Mouse (Mus musculus) hindbrain, embryonic 11.5 days (tissue): ENCODE measurements around the gene Mpdu1. TPM values are rescaled to one million over a fixed set of nuclear protein-coding genes. Genes with fewer than 3 reads are reported as not detected.
"Not testable (repeated sequence)": the region's sequence is repeated elsewhere in the genome, so short reads cannot be mapped to it uniquely, and the experiment has no call there.

Experiments used
- ATAC-seq: fragments of 200-750 bp; cut with Nextera tagmentation; 2 replicates; pipeline ENCODE4 v1.8.0; 2017; ENCODE audit warnings: mild to moderate bottlenecking, moderate TSS enrichment, moderate library complexity; ENCODE audit not compliant: low FRiP score
- DNase-seq: peaks from one replicate; pipeline ENCODE4 v3.0.0-alpha.2; 2015; ENCODE audit warnings: low spot score
- H3K27ac ChIP-seq: fragments of 300-500 bp; sonication (generic); 2 replicates; pipeline ENCODE4 v1.5.1; 2014; ENCODE audit warnings: mild to moderate bottlenecking, low read depth, low read length
- H3K27me3 ChIP-seq: fragments of 300-500 bp; sonication (generic); 2 replicates; pipeline ENCODE4 v1.6.1; 2014; ENCODE audit warnings: mild to moderate bottlenecking, low read length, moderate library complexity, mixed read lengths; ENCODE audit not compliant: control insufficient read depth, insufficient read depth
- H3K36me3 ChIP-seq: fragments of 300-500 bp; sonication (generic); 2 replicates; pipeline ENCODE4 v1.6.1; 2014; ENCODE audit warnings: mild to moderate bottlenecking, low read length, moderate library complexity, mixed read lengths; ENCODE audit not compliant: control insufficient read depth, insufficient read depth
- H3K4me1 ChIP-seq: fragments of 300-500 bp; sonication (generic); replicated peaks from 2 replicates; pipeline ENCODE4 v1.6.1; 2014; ENCODE audit warnings: low read length, mixed read lengths; ENCODE audit not compliant: control insufficient read depth, insufficient read depth
- H3K4me2 ChIP-seq: fragments of 300-500 bp; sonication (generic); replicated peaks from 2 replicates; pipeline ENCODE4 v1.6.1; 2014; ENCODE audit warnings: mild to moderate bottlenecking, low read depth, low read length
- H3K4me3 ChIP-seq: fragments of 300-500 bp; sonication (generic); 2 replicates; pipeline ENCODE4 v1.5.1; 2014; ENCODE audit warnings: low read depth, low read length
- H3K9ac ChIP-seq: fragments of 300-500 bp; sonication (generic); 2 replicates; pipeline ENCODE4 v1.6.1; 2014; ENCODE audit warnings: low read depth, low read length
- H3K9me3 ChIP-seq: fragments of 300-500 bp; sonication (generic); 2 replicates; pipeline ENCODE4 v1.6.1; 2016; ENCODE audit warnings: low read length; ENCODE audit not compliant: control insufficient read depth
- WGBS: fragments of 180-500 bp; shearing (Covaris S2); extraction: QIAGEN DNeasy Blood & Tissue Kit; methylation state at CpG from one replicate; pipeline ENCODE4 v1.1.7; 2014; 5-methylcytosine and 5-hydroxymethylcytosine counted together
- polyA plus RNA-seq: library from polyadenylated mRNA; unstranded; fragments of >200 nt; fragmentation: Nextera tagmentation; extraction: Ambion mirVana; gene quantifications from 2 replicates; pipeline ENCODE4 v1.2.1, GENCODE M21; 2014

Gene Mpdu1
- polyA plus RNA-seq, 1 experiment from 2014 or later: 45.3 TPM

GRCm38 (mm10) chr11:69704613-69705010 lies 42.2 kb upstream of the Mpdu1 start:
- Histone ChIP-seq H3K27me3 (no peaks in the 10 kb centered on the region), H3K36me3 (no peaks in the 10 kb centered on the region), H3K4me2 (no peak overlapping the region), H3K9me3 (no peaks in the 10 kb centered on the region), H3K27ac (no peak overlapping the region), H3K4me1 (no peaks in the 10 kb centered on the region), H3K4me3 (no peak overlapping the region), H3K9ac (no peak overlapping the region)
- DNase-seq (no peak), ATAC-seq (no peak)
- WGBS: 51% methylated on average over 2 of the region's 2 CpGs

- DNase-seq: no peak
- ATAC-seq: no peak
- H3K36me3 ChIP-seq: no peaks in the 10 kb centered on the region
- H3K4me1 ChIP-seq: no peaks in the 10 kb centered on the region
- no peak overlapping the region for H3K27ac ChIP-seq
- 65% methylated on average over 8 of the region's 8 CpGs for WGBS
- H3K27me3 ChIP-seq: no peaks in the 10 kb centered on the region
- no peaks in the 10 kb centered on the region for H3K9me3 ChIP-seq
- no peak overlapping the region for H3K4me3 ChIP-seq
- no peak overlapping the region for H3K4me2 ChIP-seq
- H3K9ac ChIP-seq: no peak overlapping the region
Measured at GRCm38 (mm10) chr11:69703814-69704612, 41.6 kb upstream of the Mpdu1 start.

- not testable (repeated sequence) for ATAC-seq, H3K4me3 ChIP-seq, H3K27ac ChIP-seq, H3K9me3 ChIP-seq, DNase-seq, H3K4me1 ChIP-seq, H3K36me3 ChIP-seq, H3K27me3 ChIP-seq, H3K9ac ChIP-seq, H3K4me2 ChIP-seq
- WGBS: 70% methylated on average over 2 of the region's 3 CpGs
Measured at GRCm38 (mm10) chr11:69703381-69703780, 40.9 kb upstream of the Mpdu1 start.

- not testable (repeated sequence) for H3K9ac ChIP-seq, H3K27ac ChIP-seq, H3K27me3 ChIP-seq, H3K4me1 ChIP-seq, H3K4me2 ChIP-seq, DNase-seq, H3K9me3 ChIP-seq, H3K36me3 ChIP-seq, H3K4me3 ChIP-seq, ATAC-seq
- WGBS: 94% methylated on average over 10 of the region's 10 CpGs
Measured at GRCm38 (mm10) chr11:69702886-69703285, 40.4 kb upstream of the Mpdu1 start.

- no peak overlapping the region for H3K4me2 ChIP-seq
- DNase-seq (no peak), ATAC-seq (no peak)
- no peak overlapping the region for H3K27ac ChIP-seq
- peaks cover 7% of the 10 kb centered on the region for H3K4me1 ChIP-seq
- no peaks in the 10 kb centered on the region for H3K9me3 ChIP-seq
- no peak overlapping the region for H3K9ac ChIP-seq
- WGBS: 77% methylated on average over 1 of the region's 1 CpGs
- no peaks in the 10 kb centered on the region for H3K27me3 ChIP-seq
- H3K36me3 ChIP-seq: no peaks in the 10 kb centered on the region
- H3K4me3 ChIP-seq: no peak overlapping the region
Measured at GRCm38 (mm10) chr11:69699595-69699994, 37.2 kb upstream of the Mpdu1 start.

- Histone ChIP-seq H3K4me1 (peaks cover 7% of the 10 kb centered on the region), H3K36me3 (no peaks in the 10 kb centered on the region), H3K4me2 (no peak overlapping the region), H3K9me3 (no peaks in the 10 kb centered on the region), H3K27ac (no peak overlapping the region), H3K27me3 (no peaks in the 10 kb centered on the region), H3K4me3 (no peak overlapping the region), H3K9ac (no peak overlapping the region)
- ATAC-seq: no peak
- 78% methylated on average over 5 of the region's 5 CpGs for WGBS
- DNase-seq: no peak
Measured at GRCm38 (mm10) chr11:69698574-69698973, 36.1 kb upstream of the Mpdu1 start.

- Histone ChIP-seq H3K27me3 (no peaks in the 10 kb centered on the region), H3K4me1 (peaks cover 7% of the 10 kb centered on the region), H3K36me3 (no peaks in the 10 kb centered on the region), H3K9ac (no peak overlapping the region), H3K4me2 (no peak overlapping the region), H3K4me3 (no peak overlapping the region), H3K9me3 (no peaks in the 10 kb centered on the region), H3K27ac (no peak overlapping the region)
- no peak for DNase-seq
- no peak for ATAC-seq
- WGBS: 96% methylated on average over 3 of the region's 3 CpGs
Measured at GRCm38 (mm10) chr11:69697396-69697795, 35.0 kb upstream of the Mpdu1 start.

GRCm38 (mm10) chr11:69695361-69696181 lies 33.1 kb upstream of the Mpdu1 start, which contains the start of the genes Tnfsf12 and Tnfsfm13:
TSS of gene Tnfsf12 (minus strand) at chr11:69695849.
TSS of gene Tnfsfm13 (minus strand) at chr11:69696098.
- Histone ChIP-seq H3K4me2 (peak within 1 kb of the TSS; percentile 93), H3K9me3 (no peaks in the 10 kb centered on the region), H3K4me3 (peak within 1 kb of the TSS; percentile 39), H3K9ac (peak within 1 kb of the TSS; percentile 79), H3K36me3 (no peaks in the 10 kb centered on the region), H3K27me3 (no peaks in the 10 kb centered on the region), H3K4me1 (peaks cover 7% of the 10 kb centered on the region), H3K27ac (no peak within 1 kb of the TSS; the same call in 1 of the 2 replicates)
- ATAC-seq (peak; percentile 14; the same call in 1 of the 2 replicates), DNase-seq (peak; percentile 62)
- WGBS: under 1% methylated on average over 37 of the region's 41 CpGs
